Mouse (Mus musculus) adrenal gland, postnatal 10 days (tissue): ENCODE data around the gene Zfp141. TPM values are rescaled to one million over a fixed set of nuclear protein-coding genes. Genes with fewer than 3 reads are reported as not detected.

Source experiments
- DNase-seq: peaks from one replicate; pipeline ENCODE4 v3.0.0; 2021; ENCODE audit warnings: mixed read lengths
- long read RNA-seq, 2 experiments: library from polyadenylated mRNA; stranded (forward); transcript quantifications; one replicate each; pipeline ENCODE4 v2.0.0; 2021
- total RNA-seq, 2 experiments: library from RNA; stranded (reverse); gene quantifications; 2 replicates each; pipeline ENCODE4 v1.2.3; 2021

The Zfp141 gene
- total RNA-seq, result 10 to 100 TPM; 12.0 to 19.1 TPM
- long read RNA-seq, experiment 1, partial matches to known transcripts, result 1 of 4 reads
- long read RNA-seq, experiment 1, other reads (novel, unspliced or antisense), result 3 of 4 reads
- long read RNA-seq, experiment 2, full-length matches to known transcripts, result 1 of 4 reads
- long read RNA-seq, experiment 2, partial matches to known transcripts, result 1 of 4 reads
- long read RNA-seq, experiment 2, other reads (novel, unspliced or antisense), result 2 of 4 reads

DNA sequence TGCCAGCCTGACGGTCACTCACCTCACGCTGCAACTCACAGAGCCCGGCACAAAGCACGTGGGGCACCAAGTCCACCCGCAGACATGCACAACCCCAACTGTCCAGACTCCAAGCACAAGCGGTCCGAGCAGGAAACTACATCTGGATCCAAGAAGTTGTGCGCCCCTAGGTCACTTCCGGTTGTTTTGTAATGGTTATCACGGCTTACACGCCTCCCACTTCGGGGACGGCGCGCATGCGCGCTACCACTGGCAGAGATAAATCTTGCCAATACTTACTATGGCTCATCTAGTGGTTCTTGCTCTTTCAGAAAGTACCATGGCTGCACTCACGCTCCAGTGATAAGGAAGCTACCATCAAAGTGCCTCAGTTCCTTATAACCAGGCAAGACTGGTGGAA, at the start of gene Zfp141:
Gene Zfp141 (minus strand): TSS at position 153 of the 400 bp plus-strand sequence.
- peak; percentile 89 for DNase-seq

DNA sequence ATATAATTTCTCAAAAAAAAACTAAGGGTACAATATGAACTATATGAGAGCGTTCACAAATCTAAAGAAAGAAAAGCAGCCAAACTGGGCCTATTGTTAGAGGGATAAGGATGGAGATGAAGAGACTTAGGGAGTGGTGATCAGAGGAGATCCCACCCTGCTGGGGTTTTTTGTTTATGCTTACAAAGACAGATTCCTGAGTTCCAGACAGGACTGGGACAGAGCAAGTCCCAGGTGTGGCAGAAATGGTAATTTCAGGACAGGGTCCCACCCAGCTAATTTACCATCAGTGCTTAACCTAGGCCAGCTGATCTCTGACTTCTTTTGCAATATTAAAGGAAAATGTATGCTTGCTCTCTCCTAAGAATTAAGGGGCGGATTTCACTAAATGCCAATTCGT, 46.2 kb upstream of the Zfp141 start:
- DNase-seq, result no peak

DNA sequence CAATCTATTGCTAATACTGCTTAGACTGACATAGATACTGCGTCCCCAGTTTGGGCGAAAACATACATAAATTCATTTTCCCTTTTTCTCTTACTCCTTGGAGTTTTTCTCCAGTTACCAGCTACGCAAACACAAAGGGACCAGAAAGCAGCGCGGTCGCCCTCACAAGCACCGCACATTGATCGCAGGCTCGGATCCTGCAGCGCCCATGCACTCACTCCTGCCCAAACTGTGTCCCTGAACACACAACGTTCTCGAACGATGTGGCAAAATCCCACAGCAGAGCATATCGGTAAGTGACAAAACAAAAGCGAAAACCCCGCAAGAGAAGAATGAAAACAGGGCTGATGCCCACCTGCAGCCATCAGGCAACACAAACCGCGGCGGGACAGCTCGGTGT, 354 bp downstream of the Zfp141 start:
- no peak for DNase-seq

DNA sequence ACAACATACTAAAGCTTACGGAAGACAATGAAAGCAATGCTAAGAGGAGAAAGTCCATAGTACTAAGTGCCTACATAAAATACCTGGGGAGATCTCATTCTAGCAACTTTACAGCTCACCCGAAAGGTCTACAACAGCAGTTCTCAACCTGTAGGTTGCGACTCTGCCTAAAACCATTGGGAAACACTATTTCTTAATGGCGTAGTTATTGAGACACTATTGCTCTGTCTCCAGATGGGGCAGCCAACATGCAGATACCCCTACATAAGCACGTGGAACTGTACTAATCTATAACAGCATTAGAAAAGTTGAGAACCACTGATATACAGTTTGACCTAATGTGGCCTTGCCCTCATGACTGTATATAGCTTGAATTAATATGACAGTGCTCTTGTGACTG, 7.3 kb downstream of the Zfp141 start:
- no peak for DNase-seq

DNA sequence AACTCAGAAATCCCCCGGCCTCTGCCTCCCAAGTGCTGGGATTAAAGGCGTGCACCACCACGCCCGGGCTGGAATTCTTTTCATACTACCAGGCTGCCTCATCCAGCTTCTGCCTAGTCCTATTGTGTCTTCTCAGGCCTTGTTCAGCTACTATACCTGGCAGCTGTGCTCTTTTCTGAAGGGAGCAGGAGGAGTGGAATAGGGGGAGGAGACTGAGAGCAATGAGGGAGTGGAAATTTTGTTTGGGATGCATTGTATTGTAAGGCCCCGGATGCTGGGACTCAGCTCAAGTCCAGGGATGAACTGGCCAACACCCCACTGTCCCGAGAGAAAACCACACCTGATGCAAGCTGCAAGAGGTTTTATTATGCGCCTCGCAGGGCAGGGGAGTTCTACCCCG, 8.2 kb downstream of the Zfp141 start:
- DNase-seq, result no peak

DNA sequence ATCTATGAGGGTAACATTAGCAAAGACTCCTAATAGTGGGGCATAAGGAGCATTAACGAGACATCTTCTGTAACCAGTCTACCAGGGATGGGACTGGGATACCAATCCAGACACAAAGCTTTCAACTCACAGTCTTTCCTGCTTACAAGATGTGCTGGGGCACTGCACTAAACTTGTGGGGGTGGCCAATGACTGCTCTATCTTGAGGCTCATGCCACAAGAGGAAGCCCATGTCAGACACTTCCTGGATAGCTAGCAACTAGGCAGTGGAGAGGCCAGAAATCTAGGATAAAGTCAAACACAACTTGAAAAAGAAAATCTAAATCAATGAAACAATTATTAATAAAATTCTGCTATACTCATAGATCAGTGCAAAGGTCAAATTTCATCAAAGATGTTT, 9.3 kb downstream of the Zfp141 start:
- DNase-seq, result no peak

DNA sequence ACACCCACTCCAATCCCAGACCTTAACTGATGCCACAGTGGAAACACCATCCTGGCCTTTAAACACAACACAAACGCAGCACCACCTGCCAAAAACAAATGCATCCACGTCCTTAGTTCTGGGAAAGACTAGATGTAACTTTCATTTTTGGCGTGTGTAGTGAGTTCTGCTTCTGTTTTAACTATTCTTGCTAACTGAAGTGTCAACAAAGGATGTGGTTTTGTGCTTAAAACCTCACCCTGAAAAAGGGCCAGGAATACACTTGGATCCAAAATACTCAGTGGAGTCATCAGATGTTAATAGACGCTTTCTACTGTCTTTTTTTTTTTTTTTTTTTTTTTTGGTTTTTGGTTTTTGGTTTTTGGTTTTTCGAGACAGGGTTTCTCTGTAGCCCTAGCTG, 14.7 kb downstream of the Zfp141 start:
- DNase-seq, result no peak

DNA sequence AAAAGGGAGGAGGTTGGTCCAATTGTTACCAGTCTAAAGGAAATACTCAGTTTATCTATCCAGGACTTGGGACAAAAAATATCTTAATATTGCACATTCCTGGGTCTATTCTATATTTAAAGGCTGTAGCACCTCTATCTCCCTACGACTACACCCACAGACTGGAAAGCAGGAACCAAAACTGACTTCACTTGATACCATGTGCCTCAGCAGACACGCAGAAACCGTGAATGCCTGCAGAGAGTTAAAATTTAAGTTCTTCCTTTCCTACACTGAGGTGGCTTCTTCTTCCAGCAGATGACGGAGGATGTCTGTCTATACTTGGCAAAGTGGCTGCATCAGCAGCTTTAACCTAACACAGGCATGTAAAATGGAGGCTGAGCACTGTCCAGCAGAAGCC, 15.2 kb downstream of the Zfp141 start:
- no peak for DNase-seq

DNA sequence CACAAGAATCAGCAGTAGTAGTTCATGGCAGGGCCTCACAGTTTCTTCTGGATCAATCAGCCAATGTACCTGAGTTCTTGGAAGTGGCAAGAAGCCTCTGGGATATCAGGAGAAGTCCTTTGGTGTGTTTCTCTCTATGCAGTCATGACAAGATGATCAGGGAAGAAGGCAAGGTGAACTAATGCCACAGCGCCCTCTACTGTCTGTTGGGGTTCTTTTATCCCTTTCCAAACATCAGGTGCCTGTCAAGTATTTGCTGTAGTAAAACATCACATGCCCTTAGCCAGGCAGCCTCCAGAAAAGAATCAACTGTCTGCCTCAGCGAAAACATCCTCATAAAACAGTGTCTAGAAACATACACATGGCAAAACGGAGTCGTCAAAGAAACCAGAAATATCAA, 50.9 kb downstream of the Zfp141 start:
- DNase-seq, result peak; percentile 2

DNA sequence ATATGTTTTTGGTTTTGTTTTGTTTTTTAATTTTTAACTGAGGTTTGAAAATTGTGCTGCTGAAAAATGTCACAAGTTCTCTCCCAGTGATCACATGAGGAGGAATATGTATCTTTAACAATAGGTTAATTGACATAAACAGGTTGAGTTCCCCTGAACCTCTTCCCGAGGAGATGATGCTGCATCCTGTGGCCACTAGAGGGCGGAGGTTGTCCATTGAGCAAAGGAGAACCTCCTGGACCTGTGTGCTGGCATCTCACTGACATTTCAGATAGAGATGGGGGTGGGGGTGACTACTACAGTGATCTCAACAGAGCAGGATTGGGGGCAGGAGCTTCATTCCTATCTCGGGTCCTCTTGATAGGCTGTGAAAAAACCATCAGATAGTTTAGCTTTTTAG, 54.9 kb downstream of the Zfp141 start:
- DNase-seq, result peak; percentile 41

DNA sequence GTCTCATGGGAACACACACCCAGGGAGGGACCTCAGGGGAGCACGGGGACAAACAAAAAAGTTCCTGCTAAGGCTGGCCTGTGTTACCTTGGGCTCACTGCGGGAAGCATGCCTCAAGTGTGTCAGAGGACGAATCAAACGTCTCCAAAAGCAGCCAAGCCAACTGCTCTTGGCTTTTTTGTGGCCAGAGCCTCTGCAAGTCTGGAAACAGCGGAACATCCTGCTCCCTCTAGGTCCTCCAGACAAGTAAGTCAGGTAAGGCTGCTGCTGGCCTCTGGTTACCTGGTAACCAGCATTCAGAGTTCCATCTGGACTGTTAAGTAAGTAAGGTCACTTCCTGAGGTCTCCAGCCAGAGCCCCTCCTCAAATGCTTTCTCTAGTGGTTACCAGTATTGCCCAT, 57.7 kb downstream of the Zfp141 start, which contains the start of gene 4933421I07Rik:
Gene 4933421I07Rik (minus strand): TSS at position 271 of the 400 bp plus-strand sequence.
- no peak for DNase-seq

DNA sequence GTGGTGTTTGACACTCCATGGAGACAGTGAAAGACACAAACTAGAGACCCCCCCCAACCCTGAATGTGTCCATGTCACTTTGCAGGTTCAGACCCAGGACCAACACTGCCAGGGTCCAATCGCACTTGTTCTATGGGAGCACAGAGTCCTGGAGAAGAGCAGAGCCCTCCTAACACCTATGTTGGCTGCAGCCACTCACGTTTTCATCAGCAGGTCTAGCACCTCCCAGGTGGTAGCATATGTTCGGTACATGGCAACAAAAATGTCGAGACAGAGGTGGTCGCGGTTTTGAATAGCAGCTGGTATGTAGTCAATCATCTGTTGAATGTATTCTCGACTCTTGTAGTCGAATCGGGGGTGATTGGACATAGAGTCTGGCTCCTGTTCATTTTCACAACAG, 58.2 kb downstream of the Zfp141 start:
- DNase-seq, result no peak

Other genes starting within 250 kb of the Zfp141 start
- gene Vmn2r61, start 245.7 kb downstream of the Zfp141 start, total RNA-seq, result not detected
- gene 4933421I07Rik, start 57.6 kb downstream of the Zfp141 start, total RNA-seq, result not detected
- gene Gm21028, start 72.8 kb upstream of the Zfp141 start, total RNA-seq, result not detected
- 1 to 10 TPM; 1.1 to 1.9 TPM for gene Zfp977, start 86.8 kb upstream of the Zfp141 start, total RNA-seq
- 1 to 10 TPM; 2.8 to 4.7 TPM for gene Zfp976, start 136.8 kb upstream of the Zfp141 start, total RNA-seq
- 1 to 10 TPM; 4.5 to 6.5 TPM for gene Zfp975, start 187.0 kb upstream of the Zfp141 start, total RNA-seq
- under 1 TPM; 0.33 to 0.79 TPM for gene Gm17067, start 221.3 kb upstream of the Zfp141 start, total RNA-seq